Mouse (Mus musculus): ENCODE data around the gene Agk. TPM values are rescaled to one million over a fixed set of nuclear protein-coding genes. Genes with fewer than 3 reads are reported as not detected.

Gene Agk
- polyA plus RNA-seq, 1 experiment: 15.6 TPM

DNA sequence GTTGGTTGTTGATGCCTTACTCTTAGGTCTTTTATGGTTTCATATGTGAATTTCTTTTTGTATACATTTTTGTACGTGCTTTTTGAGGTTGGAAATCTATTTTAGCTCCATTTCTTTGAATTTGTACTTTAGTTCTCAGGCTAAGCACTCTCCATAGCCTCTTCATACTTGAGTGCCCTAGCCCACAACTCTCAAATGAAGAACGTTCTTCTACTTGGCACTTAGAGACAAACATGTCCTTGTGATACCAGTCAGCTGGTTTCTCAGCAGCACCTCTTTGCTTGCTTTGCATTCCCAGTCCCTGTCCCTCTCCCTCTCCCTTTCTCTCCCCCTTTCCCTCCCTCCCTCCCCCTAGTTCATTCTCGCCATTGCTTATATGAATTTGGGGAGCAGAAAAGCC is 55.2 kb downstream of the Agk start:
- WGBS: 74% methylated on average over 3 of the region's 3 CpGs

DNA sequence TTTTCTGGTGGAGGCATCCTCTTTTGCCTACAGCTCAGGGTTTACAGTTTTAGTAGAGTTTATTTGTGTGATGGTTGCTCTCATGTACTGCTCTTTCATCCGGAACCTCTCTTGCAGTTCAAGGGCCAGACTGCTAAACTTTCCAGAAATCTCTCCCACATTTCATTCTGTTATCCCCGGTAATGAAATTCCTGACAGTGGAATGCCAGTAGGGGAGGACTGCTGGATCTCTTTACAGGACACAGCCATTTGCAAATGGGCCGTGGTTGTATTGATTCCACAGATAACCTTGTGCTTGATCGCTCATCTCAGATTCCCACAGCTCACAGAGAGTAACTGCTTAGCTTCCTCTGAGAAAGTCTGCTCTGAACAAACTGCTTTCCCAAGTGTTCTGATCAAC is 56.9 kb downstream of the Agk start:
- 38% methylated on average over 4 of the region's 4 CpGs for WGBS
- peaks cover 7% of the 10 kb centered on the region; the same call in 1 of the 2 replicates for H3K4me1 ChIP-seq (ENCODE audit: control insufficient read depth, insufficient read depth, low read length)
- H3K27ac ChIP-seq (ENCODE audit: insufficient read depth, low read depth, low read length): peak overlapping the region; percentile 23; the same call in 1 of the 2 replicates

More for the DNA sequence above, 55.2 kb downstream of the Agk start:
- no peak overlapping the region for H3K4me3 ChIP-seq (ENCODE audit: insufficient read depth, low read depth, low read length)
- no peaks in the 10 kb centered on the region for H3K27me3 ChIP-seq (replicated peaks; ENCODE audit: control insufficient read depth, insufficient read depth, low read length)
- H3K4me1 ChIP-seq (ENCODE audit: control insufficient read depth, insufficient read depth, low read length): peaks cover 7% of the 10 kb centered on the region; the same call in 1 of the 2 replicates
- no peak overlapping the region for H3K27ac ChIP-seq (ENCODE audit: insufficient read depth, low read depth, low read length)
- peaks cover 2% of the 10 kb centered on the region for H3K36me3 ChIP-seq (ENCODE audit: control insufficient read depth, insufficient read depth, low read length)
- DNase-seq: no peak
- TF ChIP-seq CTCF (conservative IDR thresholded peaks at IDR 0.05; ENCODE audit: insufficient read depth, insufficient read length, low read depth, low read length) (no peak), POLR2A (IDR thresholded peaks at IDR 0.05; ENCODE audit: low read depth, low read length) (no peak)

DNA sequence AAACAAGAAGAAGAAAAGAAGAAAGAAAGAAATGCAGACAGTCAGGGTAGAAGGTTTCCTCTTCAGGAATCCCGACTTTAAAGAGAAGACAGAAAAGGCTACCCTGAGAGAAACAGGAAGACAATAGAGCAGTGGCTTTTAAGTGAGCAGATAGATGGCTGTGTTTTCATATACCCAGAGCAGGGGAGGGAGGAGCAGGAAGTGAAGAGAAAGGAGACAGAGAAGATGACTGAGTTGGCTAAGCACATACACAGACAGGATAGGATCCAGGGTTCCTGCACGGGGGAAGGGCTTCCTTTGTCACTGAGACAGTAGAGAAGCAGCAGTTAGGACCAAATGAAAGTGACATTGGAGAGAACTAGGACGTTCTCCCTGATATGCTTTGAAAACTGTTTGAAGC is 60.7 kb downstream of the Agk start:
- 73% methylated on average over 3 of the region's 3 CpGs for WGBS
- no peaks in the 10 kb centered on the region for H3K36me3 ChIP-seq (ENCODE audit: control insufficient read depth, insufficient read depth, low read length)

More for the DNA sequence above, 56.9 kb downstream of the Agk start:
- peaks cover 2% of the 10 kb centered on the region for H3K36me3 ChIP-seq (ENCODE audit: control insufficient read depth, insufficient read depth, low read length)
- TF ChIP-seq CTCF (conservative IDR thresholded peaks at IDR 0.05; ENCODE audit: insufficient read depth, insufficient read length, low read depth, low read length): no peak
- TF ChIP-seq POLR2A (IDR thresholded peaks at IDR 0.05; ENCODE audit: low read depth, low read length): no peak
- H3K27me3 ChIP-seq (replicated peaks; ENCODE audit: control insufficient read depth, insufficient read depth, low read length): no peaks in the 10 kb centered on the region
- DNase-seq: peak; percentile 4
- H3K4me3 ChIP-seq (ENCODE audit: insufficient read depth, low read depth, low read length): no peak overlapping the region

DNA sequence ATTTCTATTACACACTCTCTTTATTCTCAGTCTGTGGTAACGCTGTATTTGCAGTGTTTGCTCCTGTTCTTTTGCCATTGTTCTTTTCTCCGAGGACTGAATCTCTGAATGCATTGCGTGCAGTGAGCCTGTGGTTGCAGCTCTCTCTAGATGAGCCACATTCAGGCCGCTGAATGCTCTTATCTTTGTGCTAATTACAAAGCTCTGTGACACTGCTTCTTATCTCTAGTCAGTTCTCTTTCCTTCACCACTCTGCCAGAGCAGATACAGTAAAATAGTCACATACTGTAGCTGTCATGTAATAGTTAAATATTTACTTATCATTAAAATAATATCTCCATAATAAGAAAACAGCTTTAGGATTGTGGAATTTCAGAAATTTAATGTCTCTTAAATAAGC is 63.7 kb downstream of the Agk start:
- Histone ChIP-seq H3K27me3 (replicated peaks; ENCODE audit: control insufficient read depth, insufficient read depth, low read length) (no peaks in the 10 kb centered on the region), H3K4me3 (ENCODE audit: insufficient read depth, low read depth, low read length) (no peak overlapping the region), H3K27ac (ENCODE audit: insufficient read depth, low read depth, low read length) (no peak overlapping the region), H3K36me3 (ENCODE audit: control insufficient read depth, insufficient read depth, low read length) (0 out of 2 replicates have a peak, but pooled peaks cover 1% of the 10 kb centered on the region), H3K4me1 (ENCODE audit: control insufficient read depth, insufficient read depth, low read length) (no peaks in the 10 kb centered on the region)
- no peak for DNase-seq
- no peak for TF ChIP-seq CTCF (conservative IDR thresholded peaks at IDR 0.05; ENCODE audit: insufficient read depth, insufficient read length, low read depth, low read length)
- TF ChIP-seq POLR2A (IDR thresholded peaks at IDR 0.05; ENCODE audit: low read depth, low read length): no peak
- 88% methylated on average over 4 of the region's 4 CpGs for WGBS

More for the DNA sequence above, 60.7 kb downstream of the Agk start:
- no peaks in the 10 kb centered on the region for H3K27me3 ChIP-seq (replicated peaks; ENCODE audit: control insufficient read depth, insufficient read depth, low read length)
- peaks cover 7% of the 10 kb centered on the region; the same call in 1 of the 2 replicates for H3K4me1 ChIP-seq (ENCODE audit: control insufficient read depth, insufficient read depth, low read length)
- DNase-seq: no peak
- H3K27ac ChIP-seq (ENCODE audit: insufficient read depth, low read depth, low read length): no peak overlapping the region
- H3K4me3 ChIP-seq (ENCODE audit: insufficient read depth, low read depth, low read length): no peak overlapping the region
- TF ChIP-seq CTCF (conservative IDR thresholded peaks at IDR 0.05; ENCODE audit: insufficient read depth, insufficient read length, low read depth, low read length): no peak
- TF ChIP-seq POLR2A (IDR thresholded peaks at IDR 0.05; ENCODE audit: low read depth, low read length): no peak

DNA sequence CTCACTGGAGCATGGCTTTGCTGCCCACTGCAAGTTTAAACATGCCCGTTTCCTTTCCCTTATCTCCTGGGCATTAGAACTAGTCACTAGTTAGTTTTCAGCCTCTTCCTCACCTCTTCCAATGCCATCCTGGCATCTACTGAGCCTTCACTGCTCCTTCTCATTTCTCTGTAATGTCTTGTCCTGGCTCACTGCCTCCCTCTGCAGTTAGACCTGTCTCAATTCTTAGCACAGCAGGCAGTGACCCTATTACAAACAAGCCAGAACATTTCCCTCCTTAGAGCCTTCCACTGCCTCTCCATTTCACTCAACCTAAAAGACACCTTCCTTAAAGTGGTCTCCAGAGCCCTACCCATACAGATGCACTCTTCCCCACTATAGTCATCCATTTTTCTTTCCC is 66.0 kb downstream of the Agk start:
- 78% methylated on average over 1 of the region's 1 CpGs for WGBS
- H3K27ac ChIP-seq (ENCODE audit: insufficient read depth, low read depth, low read length): no peak overlapping the region
- 0 out of 2 replicates have a peak, but pooled peaks cover 1% of the 10 kb centered on the region for H3K36me3 ChIP-seq (ENCODE audit: control insufficient read depth, insufficient read depth, low read length)
- no peaks in the 10 kb centered on the region for H3K4me1 ChIP-seq (ENCODE audit: control insufficient read depth, insufficient read depth, low read length)
- H3K27me3 ChIP-seq (replicated peaks; ENCODE audit: control insufficient read depth, insufficient read depth, low read length): no peaks in the 10 kb centered on the region
- TF ChIP-seq CTCF (conservative IDR thresholded peaks at IDR 0.05; ENCODE audit: insufficient read depth, insufficient read length, low read depth, low read length) (no peak), POLR2A (IDR thresholded peaks at IDR 0.05; ENCODE audit: low read depth, low read length) (no peak)
- no peak for DNase-seq
- H3K4me3 ChIP-seq (ENCODE audit: insufficient read depth, low read depth, low read length): no peak overlapping the region

DNA sequence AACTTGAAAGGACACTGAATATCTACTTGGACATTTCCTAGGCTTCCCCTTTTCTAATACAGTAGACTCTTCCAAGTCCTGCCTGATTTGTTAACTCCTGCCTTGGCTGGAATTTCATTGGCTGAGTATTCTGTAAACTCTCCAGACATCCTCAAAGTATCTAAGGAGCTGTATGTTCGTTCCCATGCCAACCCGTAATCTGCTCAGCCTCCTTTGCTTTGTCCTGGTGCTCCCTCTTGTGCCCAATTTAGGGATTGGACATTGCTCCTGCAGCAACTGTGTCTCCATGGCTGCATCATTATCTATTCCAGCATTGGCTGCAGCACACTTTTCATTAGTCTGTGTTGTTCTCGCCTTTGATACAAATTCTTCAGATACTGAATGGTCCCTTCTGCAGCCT is 68.2 kb downstream of the Agk start:
- Histone ChIP-seq H3K27me3 (replicated peaks; ENCODE audit: control insufficient read depth, insufficient read depth, low read length) (no peaks in the 10 kb centered on the region), H3K4me3 (ENCODE audit: insufficient read depth, low read depth, low read length) (no peak overlapping the region), H3K27ac (ENCODE audit: insufficient read depth, low read depth, low read length) (no peak overlapping the region), H3K36me3 (ENCODE audit: control insufficient read depth, insufficient read depth, low read length) (0 out of 2 replicates have a peak, but pooled peaks cover 1% of the 10 kb centered on the region), H3K4me1 (ENCODE audit: control insufficient read depth, insufficient read depth, low read length) (no peaks in the 10 kb centered on the region)
- 38% methylated on average over 3 of the region's 3 CpGs for WGBS
- DNase-seq: peak; percentile 57
- TF ChIP-seq CTCF (conservative IDR thresholded peaks at IDR 0.05; ENCODE audit: insufficient read depth, insufficient read length, low read depth, low read length) (peak; percentile 83), POLR2A (IDR thresholded peaks at IDR 0.05; ENCODE audit: low read depth, low read length) (no peak)

DNA sequence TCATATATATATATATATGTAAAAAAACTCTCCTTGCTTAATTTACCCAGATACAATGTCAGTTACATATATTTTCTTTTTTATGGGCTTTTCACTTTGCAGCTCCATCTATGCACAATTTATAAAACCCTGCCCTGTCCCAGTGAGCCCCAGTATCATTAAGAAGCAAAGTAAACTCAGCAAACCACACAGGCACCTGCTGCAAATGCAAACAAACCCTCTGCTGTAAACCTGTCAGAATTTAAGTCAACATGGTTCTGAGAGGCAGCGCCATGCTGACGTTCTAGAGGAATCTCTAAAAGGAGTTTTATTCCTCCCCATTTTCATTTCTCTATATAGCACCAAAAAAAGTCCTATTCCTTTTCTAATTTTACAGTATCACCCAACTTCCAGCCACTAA is 77.1 kb downstream of the Agk start:
- H3K27ac ChIP-seq (ENCODE audit: insufficient read depth, low read depth, low read length): no peak overlapping the region
- no peak overlapping the region for H3K4me3 ChIP-seq (ENCODE audit: insufficient read depth, low read depth, low read length)
- 86% methylated on average over 2 of the region's 2 CpGs for WGBS
- TF ChIP-seq POLR2A (IDR thresholded peaks at IDR 0.05; ENCODE audit: low read depth, low read length) (no peak), CTCF (conservative IDR thresholded peaks at IDR 0.05; ENCODE audit: insufficient read depth, insufficient read length, low read depth, low read length) (no peak)
- no peak for DNase-seq
- H3K4me1 ChIP-seq (ENCODE audit: control insufficient read depth, insufficient read depth, low read length): no peaks in the 10 kb centered on the region
- H3K27me3 ChIP-seq (replicated peaks; ENCODE audit: control insufficient read depth, insufficient read depth, low read length): no peaks in the 10 kb centered on the region
- H3K36me3 ChIP-seq (ENCODE audit: control insufficient read depth, insufficient read depth, low read length): peaks cover 5% of the 10 kb centered on the region; the same call in 1 of the 2 replicates

All from kidney, adult 2 months (tissue).